Mouse (Mus musculus) MEL (cell line): ENCODE data around the gene Kcnd2. TPM values are rescaled to one million over a fixed set of nuclear protein-coding genes. Genes with fewer than 3 reads are reported as not detected.

Source experiments
- DNase-seq: peaks from one replicate; pipeline ENCODE4 v3.0.0; 2011; ENCODE audit warnings: low read depth, low spot score
- H3K27ac ChIP-seq: 2 replicates; pipeline ENCODE4 v1.5.1; 2012; ENCODE audit warnings: low read depth, mild to moderate bottlenecking, control low read depth, low read length, moderate library complexity; ENCODE audit not compliant: control insufficient read depth
- H3K27me3 ChIP-seq, 2 experiments: fragments of 150-350 bp in 1 of 2; sonication (generic) in 1 of 2; 2 replicates each; pipeline ENCODE4 v1.6.1; 2012; ENCODE audit warnings: low read length in 2 of 2, mild to moderate bottlenecking in 2 of 2, improper control_type of control experiment in 1 of 2, moderate library complexity in 1 of 2; ENCODE audit not compliant: insufficient read depth in 2 of 2, control insufficient read depth in 1 of 2
- H3K36me3 ChIP-seq, 2 experiments: 2 replicates each; pipeline ENCODE4 v1.6.1; 2012 to 2014; ENCODE audit warnings: low read length in 2 of 2, improper control_type of control experiment in 1 of 2, inconsistent platforms in 1 of 2, mild to moderate bottlenecking in 1 of 2; ENCODE audit not compliant: insufficient read depth in 2 of 2, control insufficient read depth in 1 of 2
- H3K4me1 ChIP-seq, 2 experiments: fragments of 150-350 bp in 1 of 2; sonication (generic) in 1 of 2; 2 replicates each; pipeline ENCODE4 v1.6.1; 2012; ENCODE audit warnings: low read length in 2 of 2, improper control_type of control experiment in 1 of 2, mild to moderate bottlenecking in 1 of 2; ENCODE audit not compliant: insufficient read depth in 2 of 2, control insufficient read depth in 1 of 2
- H3K4me3 ChIP-seq, 2 experiments: fragments of 150-350 bp in 1 of 2; sonication (generic) in 1 of 2; 2 replicates each; pipeline ENCODE4 v1.5.1; 2012; ENCODE audit warnings: low read depth in 2 of 2, low read length in 2 of 2, mild to moderate bottlenecking in 2 of 2, moderate library complexity in 2 of 2, control low read depth in 1 of 2, improper control_type of control experiment in 1 of 2; ENCODE audit not compliant: control insufficient read depth in 1 of 2, insufficient read depth in 1 of 2
- H3K79me2 ChIP-seq: 2 replicates; pipeline ENCODE4 v1.6.1; 2012; ENCODE audit warnings: mild to moderate bottlenecking, low read length, moderate library complexity; ENCODE audit not compliant: control insufficient read depth, poor library complexity, insufficient read depth
- H3K9ac ChIP-seq: 2 replicates; pipeline ENCODE4 v1.6.1; 2012; ENCODE audit warnings: low read depth, mild to moderate bottlenecking, control low read depth, low read length, moderate library complexity; ENCODE audit not compliant: control insufficient read depth, poor library complexity, severe bottlenecking
- H3K9me3 ChIP-seq: fragments of 150-350 bp; sonication (generic); replicated peaks from 2 replicates; pipeline ENCODE4 v1.6.1; 2012; ENCODE audit warnings: mild to moderate bottlenecking, low read length, improper control_type of control experiment, moderate library complexity; ENCODE audit not compliant: insufficient read depth
- BHLHE40 ChIP-seq: IDR thresholded peaks from 2 replicates; pipeline ENCODE4 v1.6.1; 2012; ENCODE audit warnings: low read depth, mild to moderate bottlenecking, inconsistent platforms, low read length, improper control_type of control experiment, borderline replicate concordance
- CHD1 ChIP-seq: IDR thresholded peaks from 2 replicates; pipeline ENCODE4 v1.6.1; 2012; ENCODE audit warnings: low read depth, mild to moderate bottlenecking, inconsistent platforms, low read length, improper control_type of control experiment
- CHD2 ChIP-seq: IDR thresholded peaks from 2 replicates; pipeline ENCODE4 v1.6.1; 2011; ENCODE audit warnings: low read length, improper control_type of control experiment
- CTCF ChIP-seq, 3 experiments: IDR thresholded peaks in 2 of 3; conservative IDR thresholded peaks in 1 of 3; 2 replicates each; pipeline ENCODE4 v1.5.1; 2011 to 2012; ENCODE audit warnings: low read length in 3 of 3, low read depth in 2 of 3, mild to moderate bottlenecking in 2 of 3, improper control_type of control experiment in 1 of 3, inconsistent platforms in 1 of 3, mixed read lengths in 1 of 3, moderate library complexity in 1 of 3; ENCODE audit not compliant: control insufficient read depth in 1 of 3, insufficient read depth in 1 of 3, poor library complexity in 1 of 3, severe bottlenecking in 1 of 3
- E2F4 ChIP-seq: IDR thresholded peaks from 2 replicates; pipeline ENCODE4 v1.6.1; 2011; ENCODE audit warnings: low read depth, low read length, improper control_type of control experiment, borderline replicate concordance
- ELF1 ChIP-seq: IDR thresholded peaks from 2 replicates; pipeline ENCODE4 v1.6.1; 2014; ENCODE audit warnings: low read depth, mild to moderate bottlenecking, inconsistent platforms, low read length, improper control_type of control experiment, moderate library complexity
- EP300 ChIP-seq, 2 experiments: IDR thresholded peaks; 2 replicates each; pipeline ENCODE4 v1.6.1; 2011; ENCODE audit warnings: improper control_type of control experiment in 2 of 2, low read length in 2 of 2, low read depth in 1 of 2, mild to moderate bottlenecking in 1 of 2
- GABPA ChIP-seq: IDR thresholded peaks from 2 replicates; pipeline ENCODE4 v1.6.1; 2012; ENCODE audit warnings: low read depth, mild to moderate bottlenecking, inconsistent platforms, low read length, improper control_type of control experiment, moderate library complexity
- GATA1 ChIP-seq: IDR thresholded peaks from 2 replicates; pipeline ENCODE4 v1.6.1; 2011; ENCODE audit warnings: low read depth, low read length, improper control_type of control experiment
- HCFC1 ChIP-seq: IDR thresholded peaks from 2 replicates; pipeline ENCODE4 v1.6.1; 2012; ENCODE audit warnings: low read depth, mild to moderate bottlenecking, inconsistent platforms, low read length, improper control_type of control experiment, moderate library complexity
- JUND ChIP-seq: IDR thresholded peaks from 2 replicates; pipeline ENCODE4 v1.6.1; 2011; ENCODE audit warnings: low read depth, mild to moderate bottlenecking, improper control_type of control experiment, low read length
- KAT2A ChIP-seq: conservative IDR thresholded peaks from 2 replicates; pipeline ENCODE4 v1.6.1; 2012; ENCODE audit warnings: low read depth, low read length, improper control_type of control experiment, inconsistent platforms
- MAX ChIP-seq: IDR thresholded peaks from 2 replicates; pipeline ENCODE4 v1.6.1; 2011; ENCODE audit warnings: low read length, improper control_type of control experiment
- MEF2A ChIP-seq: IDR thresholded peaks from 2 replicates; pipeline ENCODE4 v1.6.1; 2014; ENCODE audit warnings: low read depth, mild to moderate bottlenecking, inconsistent platforms, low read length, improper control_type of control experiment; ENCODE audit not compliant: poor library complexity, insufficient replicate concordance, severe bottlenecking; ENCODE audit errors: extremely low read depth
- MXI1 ChIP-seq: IDR thresholded peaks from 2 replicates; pipeline ENCODE4 v1.6.1; 2011; ENCODE audit warnings: mild to moderate bottlenecking, low read depth, low read length, improper control_type of control experiment
- MYC ChIP-seq: IDR thresholded peaks from 2 replicates; pipeline ENCODE4 v1.6.1; 2011; ENCODE audit warnings: low read depth, mild to moderate bottlenecking, low read length, improper control_type of control experiment, moderate library complexity
- NELFE ChIP-seq: IDR thresholded peaks from 2 replicates; pipeline ENCODE4 v1.6.1; 2011; ENCODE audit warnings: low read depth, low read length, improper control_type of control experiment
- NRF1 ChIP-seq: IDR thresholded peaks from 2 replicates; pipeline ENCODE4 v1.6.1; 2014; ENCODE audit warnings: low read depth, mild to moderate bottlenecking, inconsistent platforms, low read length, improper control_type of control experiment, moderate library complexity; ENCODE audit not compliant: poor library complexity, insufficient read depth, severe bottlenecking
- POLR2A ChIP-seq, 2 experiments: IDR thresholded peaks; 2 replicates each; pipeline ENCODE4 v1.6.1; 2011 to 2012; ENCODE audit warnings: low read length in 2 of 2, mild to moderate bottlenecking in 2 of 2, control low read depth in 1 of 2, improper control_type of control experiment in 1 of 2, low read depth in 1 of 2, moderate library complexity in 1 of 2; ENCODE audit not compliant: control insufficient read depth in 1 of 2, insufficient read depth in 1 of 2, poor library complexity in 1 of 2
- POLR2AphosphoS2 ChIP-seq: IDR thresholded peaks from 2 replicates; pipeline ENCODE4 v1.6.1; 2011; ENCODE audit warnings: low read length, improper control_type of control experiment
- POLR2AphosphoS5 ChIP-seq: IDR thresholded peaks from 2 replicates; pipeline ENCODE4 v1.6.1; 2012; ENCODE audit warnings: low read depth, borderline replicate concordance, mild to moderate bottlenecking, inconsistent platforms, low read length, moderate library complexity, mixed read lengths
- RCOR1 ChIP-seq: IDR thresholded peaks from 2 replicates; pipeline ENCODE4 v1.6.1; 2012; ENCODE audit warnings: low read depth, mild to moderate bottlenecking, inconsistent platforms, low read length, improper control_type of control experiment
- SIN3A ChIP-seq: IDR thresholded peaks from 2 replicates; pipeline ENCODE4 v1.6.1; 2012; ENCODE audit warnings: low read length, improper control_type of control experiment, inconsistent platforms
- SMC3 ChIP-seq: IDR thresholded peaks from 2 replicates; pipeline ENCODE4 v1.6.1; 2011; ENCODE audit warnings: low read depth, low read length, improper control_type of control experiment
- TAL1 ChIP-seq: IDR thresholded peaks from 2 replicates; pipeline ENCODE4 v1.6.1; 2012; ENCODE audit warnings: mild to moderate bottlenecking, inconsistent platforms, low read length, moderate library complexity, mixed read lengths
- TBP ChIP-seq: IDR thresholded peaks from 2 replicates; pipeline ENCODE4 v1.8.0; 2011; ENCODE audit warnings: low read depth, low read length, improper control_type of control experiment
- TCF12 ChIP-seq: IDR thresholded peaks from 2 replicates; pipeline ENCODE4 v1.6.1; 2014; ENCODE audit warnings: low read depth, mild to moderate bottlenecking, inconsistent platforms, low read length, improper control_type of control experiment, moderate library complexity
- UBTF ChIP-seq: IDR thresholded peaks from 2 replicates; pipeline ENCODE4 v1.6.1; 2012; ENCODE audit warnings: low read depth, mild to moderate bottlenecking, inconsistent platforms, low read length, improper control_type of control experiment, moderate library complexity, borderline replicate concordance; ENCODE audit not compliant: insufficient read depth
- USF1 ChIP-seq: IDR thresholded peaks from 2 replicates; pipeline ENCODE4 v1.6.1; 2014; ENCODE audit warnings: low read depth, mild to moderate bottlenecking, inconsistent platforms, low read length, improper control_type of control experiment, moderate library complexity
- USF2 ChIP-seq, 2 experiments: IDR thresholded peaks; 2 replicates each; pipeline ENCODE4 v1.6.1; 2011 to 2012; ENCODE audit warnings: improper control_type of control experiment in 2 of 2, low read length in 2 of 2, borderline replicate concordance in 1 of 2, inconsistent platforms in 1 of 2, low read depth in 1 of 2, mild to moderate bottlenecking in 1 of 2; ENCODE audit not compliant: insufficient read depth in 1 of 2
- ZC3H11A ChIP-seq: IDR thresholded peaks from 2 replicates; pipeline ENCODE4 v1.6.1; 2012; ENCODE audit warnings: low read depth, mild to moderate bottlenecking, inconsistent platforms, low read length, improper control_type of control experiment
- ZKSCAN1 ChIP-seq: IDR thresholded peaks from 2 replicates; pipeline ENCODE4 v1.6.1; 2012; ENCODE audit warnings: low read depth, mild to moderate bottlenecking, inconsistent platforms, low read length, improper control_type of control experiment, moderate library complexity
- polyA plus RNA-seq, 2 experiments: library from polyadenylated mRNA; stranded (reverse) in 1 of 2; unstranded in 1 of 2; fragments of >175 nt in 1 of 2; fragments of >200 nt in 1 of 2; gene quantifications; 2 replicates each; pipeline versions ENCODE4 v1.2.1 to v1.2.4; 2012; ENCODE audit warnings: low replicate concordance in 2 of 2, low read depth in 1 of 2; ENCODE audit not compliant: insufficient read length in 2 of 2, insufficient read depth in 1 of 2, missing spikeins in 1 of 2
- total RNA-seq: library from RNA; depleted of rRNA; stranded (reverse); fragments of 300-350 nt; gene quantifications from 2 replicates; pipeline ENCODE4 v1.2.3, GENCODE M21; 2012

Kcnd2 gene
- total and polyA plus RNA-seq, 3 experiments = not detected

DNA sequence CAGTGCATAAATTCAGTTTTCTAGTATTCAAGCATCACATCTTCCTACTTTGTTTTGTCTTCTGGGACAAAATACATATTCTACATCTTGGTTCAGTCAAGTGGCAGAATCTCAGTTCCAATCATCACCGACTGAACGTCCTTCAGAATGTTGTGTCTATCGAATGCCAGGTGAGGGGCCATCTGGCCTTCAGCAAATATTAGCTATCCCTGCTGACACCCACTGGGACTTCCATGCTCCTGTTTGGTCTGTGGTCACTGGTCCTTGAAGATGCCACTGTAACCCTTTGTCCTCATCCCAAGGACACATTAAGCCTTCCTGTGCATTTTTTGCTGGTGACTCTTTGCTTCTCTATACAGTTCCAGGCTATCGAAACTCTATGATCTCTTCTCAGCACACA is 176.5 kb downstream of the Kcnd2 start:
- no peak for DNase-seq
- H3K27ac ChIP-seq = no peak overlapping the region
- no peaks in the 10 kb centered on the region for H3K4me1 ChIP-seq
- no peaks in the 10 kb centered on the region for H3K9me3 ChIP-seq
- H3K36me3 ChIP-seq = no peaks in the 10 kb centered on the region
- TF ChIP-seq CTCF (IDR thresholded peaks at IDR 0.05 in 2 of 3, conservative IDR thresholded peaks at IDR 0.05 in 1 of 3; ENCODE audit: control insufficient read depth in 1 of 3, insufficient read depth in 1 of 3, low read depth in 2 of 3, low read length in 3 of 3, poor library complexity in 1 of 3, severe bottlenecking in 1 of 3) = no peak
- no peak for TF ChIP-seq USF2 (IDR thresholded peaks at IDR 0.05; ENCODE audit: borderline replicate concordance in 1 of 2, insufficient read depth in 1 of 2, low read depth in 1 of 2, low read length in 2 of 2)
- no peak for TF ChIP-seq SMC3
- TF ChIP-seq CHD2 = no peak
- TF ChIP-seq GABPA = no peak
- no peak for TF ChIP-seq EP300 (IDR thresholded peaks at IDR 0.05; ENCODE audit: low read depth in 1 of 2, low read length in 2 of 2)
- TF ChIP-seq TBP = no peak
- TF ChIP-seq E2F4 = no peak
- TF ChIP-seq POLR2AphosphoS5 = no peak
- TF ChIP-seq TCF12 = no peak
- TF ChIP-seq JUND = no peak
- no peak for TF ChIP-seq GATA1
- TF ChIP-seq BHLHE40 = no peak
- TF ChIP-seq HCFC1 = no peak
- TF ChIP-seq MYC = no peak
- TF ChIP-seq MXI1 = no peak
- TF ChIP-seq ELF1 = no peak
- TF ChIP-seq NRF1 = no peak
- TF ChIP-seq POLR2AphosphoS2 = no peak
- TF ChIP-seq ZC3H11A = no peak
- H3K9ac ChIP-seq = no peak overlapping the region
- H3K27me3 ChIP-seq = no peaks in the 10 kb centered on the region
- H3K4me3 ChIP-seq = no peak overlapping the region
- H3K79me2 ChIP-seq = no peaks in the 10 kb centered on the region

GRCm38 (mm10) chr6:21413656-21414055 is 198.4 kb downstream of the Kcnd2 start:
- Histone ChIP-seq H3K36me3 (no peaks in the 10 kb centered on the region), H3K4me3 (no peak overlapping the region), H3K27ac (no peak overlapping the region), H3K27me3 (no peaks in the 10 kb centered on the region), H3K79me2 (no peaks in the 10 kb centered on the region), H3K9me3 (no peaks in the 10 kb centered on the region), H3K9ac (no peak overlapping the region), H3K4me1 (no peaks in the 10 kb centered on the region)
- no peak for TF ChIP-seq CTCF (IDR thresholded peaks at IDR 0.05 in 2 of 3, conservative IDR thresholded peaks at IDR 0.05 in 1 of 3; ENCODE audit: control insufficient read depth in 1 of 3, insufficient read depth in 1 of 3, low read depth in 2 of 3, low read length in 3 of 3, poor library complexity in 1 of 3, severe bottlenecking in 1 of 3)
- no peak for TF ChIP-seq ELF1
- TF ChIP-seq CHD1 = no peak
- no peak for TF ChIP-seq NELFE
- TF ChIP-seq UBTF = no peak
- no peak for TF ChIP-seq ZC3H11A
- TF ChIP-seq POLR2AphosphoS2 = no peak
- no peak for TF ChIP-seq KAT2A
- TF ChIP-seq MEF2A = no peak
- TF ChIP-seq RCOR1 = no peak
- TF ChIP-seq TAL1 = no peak
- no peak for TF ChIP-seq GATA1
- no peak for TF ChIP-seq POLR2A (IDR thresholded peaks at IDR 0.05; ENCODE audit: control insufficient read depth in 1 of 2, insufficient read depth in 1 of 2, low read depth in 1 of 2, low read length in 2 of 2, poor library complexity in 1 of 2)
- no peak for TF ChIP-seq ZKSCAN1
- no peak for TF ChIP-seq SIN3A
- TF ChIP-seq USF1 = no peak
- TF ChIP-seq TBP = no peak
- TF ChIP-seq MAX = no peak
- TF ChIP-seq GABPA = no peak
- DNase-seq = no peak
